Mouse (Mus musculus) small intestine, adult 2 months (tissue): Measurements from ENCODE around the gene Coq8b.

Source experiments
- CTCF ChIP-seq: fragments of 200-500 bp; IDR thresholded peaks from 2 replicates; pipeline ENCODE4 v1.5.1; 2012; ENCODE audit warnings: low read depth, mild to moderate bottlenecking, control low read depth, inconsistent platforms, low read length, moderate library complexity, mixed read lengths; ENCODE audit not compliant: insufficient replicate concordance, insufficient read length; ENCODE audit errors: extremely low read depth
- POLR2A ChIP-seq: fragments of 200-500 bp; IDR thresholded peaks from 2 replicates; pipeline ENCODE4 v1.6.1; 2012; ENCODE audit warnings: low read depth, mild to moderate bottlenecking, control low read depth, inconsistent platforms, low read length, moderate library complexity

- TF ChIP-seq CTCF, result no peak
- TF ChIP-seq POLR2A, result no peak
Observed at GRCm38 (mm10) chr7:27257852-27258204, 25.0 kb downstream of the Coq8b start.
